Mouse (Mus musculus): Measurements from ENCODE around the gene Bmi1.

Bmi1 gene

DNA sequence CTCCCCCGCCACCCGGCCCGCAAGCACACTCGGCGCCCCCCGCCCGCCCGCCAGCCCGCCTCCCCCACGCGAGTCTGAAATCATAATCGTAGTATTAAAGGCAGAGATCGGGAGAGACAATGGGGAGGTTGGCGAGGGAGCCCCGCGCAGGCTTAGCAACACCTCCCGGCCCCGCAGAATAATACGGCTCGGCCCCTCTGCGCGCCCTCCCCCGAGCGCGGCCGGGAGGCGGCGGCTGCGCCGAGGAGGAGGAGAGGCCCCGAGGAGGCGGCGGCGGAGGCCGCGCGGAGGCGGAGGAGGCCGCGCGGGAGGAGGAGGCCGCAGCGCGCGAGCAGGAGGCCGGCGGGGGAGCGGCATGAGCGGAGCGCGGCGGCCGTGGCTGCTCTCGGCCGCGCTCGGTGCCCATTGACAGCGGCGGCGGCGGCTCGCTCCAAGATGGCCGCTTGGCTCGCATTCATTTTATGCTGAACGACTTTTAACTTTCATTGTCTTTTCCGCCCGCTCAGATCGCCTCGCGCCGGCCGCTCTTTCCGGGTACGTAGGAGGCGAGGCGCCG is at the start of gene Bmi1:
TSS of gene Bmi1 (plus strand) at position 83 of the 556 bp plus-strand sequence.
- no peak for DNase-seq (ENCODE audit: extremely low spot score, low spot score)

- DNase-seq (ENCODE audit: extremely low spot score, low spot score) = no peak
Observed at GRCm38 (mm10) chr2:18630547-18630946, 46.3 kb upstream of the Bmi1 start.

- no peak for DNase-seq (ENCODE audit: extremely low spot score, low spot score)
Observed at GRCm38 (mm10) chr2:18635052-18635451, 41.8 kb upstream of the Bmi1 start.

DNA sequence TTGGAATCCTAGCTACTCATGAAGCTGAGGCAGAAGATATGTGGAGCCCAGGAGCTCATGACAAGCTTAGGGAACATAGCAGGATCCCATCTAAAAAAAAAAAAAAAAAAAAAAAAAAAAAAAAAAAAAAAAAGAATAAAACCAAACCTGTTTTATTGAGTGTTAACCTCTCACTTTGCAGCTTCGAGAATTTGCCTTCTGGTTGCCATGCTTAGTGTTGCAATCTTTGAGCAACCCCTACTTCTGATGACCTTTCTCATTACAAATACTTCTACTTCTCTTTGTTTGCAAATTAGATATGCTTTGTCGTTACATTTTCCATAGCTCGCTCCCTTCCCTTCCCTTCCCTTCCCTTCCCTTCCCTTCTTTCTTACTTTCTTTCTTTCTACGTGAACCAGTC is 28.3 kb upstream of the Bmi1 start:
- DNase-seq (ENCODE audit: extremely low spot score, low spot score) = no peak

GRCm38 (mm10) chr2:18654821-18655220 is 22.0 kb upstream of the Bmi1 start:
- no peak for DNase-seq (ENCODE audit: extremely low spot score, low spot score)

GRCm38 (mm10) chr2:18664003-18664402 is 12.8 kb upstream of the Bmi1 start:
- no peak for DNase-seq (ENCODE audit: extremely low spot score, low spot score)

GRCm38 (mm10) chr2:18671041-18671440 is 5.8 kb upstream of the Bmi1 start:
- peak; percentile 18 for DNase-seq (ENCODE audit: extremely low spot score, low spot score)

GRCm38 (mm10) chr2:18672133-18672765 is 4.6 kb upstream of the Bmi1 start, which contains the start of gene Commd3:
Gene Commd3 (plus strand): TSS chr2:18672384.
- peak; percentile 97 for DNase-seq (ENCODE audit: extremely low spot score, low spot score)

DNA sequence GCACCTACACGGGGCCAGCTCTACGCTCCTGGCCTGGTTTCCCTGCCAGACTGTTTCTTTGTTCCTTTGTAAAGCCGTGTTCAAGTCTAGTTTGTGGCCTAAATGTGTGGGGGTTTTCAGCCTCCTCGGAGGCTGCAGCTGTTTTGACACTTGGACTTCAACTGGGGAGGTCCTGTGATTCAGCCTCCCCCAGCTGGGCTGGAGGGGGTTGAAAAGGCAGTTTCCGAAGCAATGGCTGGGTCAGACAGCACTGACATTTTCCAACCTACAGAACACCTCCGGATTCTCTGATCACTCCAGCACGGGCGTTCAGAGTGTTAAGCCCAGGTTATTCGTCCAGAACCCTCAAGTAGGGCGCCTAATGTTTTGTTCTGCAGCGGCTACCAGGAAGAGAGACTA is 4.1 kb upstream of the Bmi1 start:
- no peak for DNase-seq (ENCODE audit: extremely low spot score, low spot score)

GRCm38 (mm10) chr2:18673766-18674165 is 3.1 kb upstream of the Bmi1 start:
- DNase-seq (ENCODE audit: extremely low spot score, low spot score) = no peak

GRCm38 (mm10) chr2:18674193-18674902 is 2.5 kb upstream of the Bmi1 start:
- no peak for DNase-seq (ENCODE audit: extremely low spot score, low spot score)

DNA sequence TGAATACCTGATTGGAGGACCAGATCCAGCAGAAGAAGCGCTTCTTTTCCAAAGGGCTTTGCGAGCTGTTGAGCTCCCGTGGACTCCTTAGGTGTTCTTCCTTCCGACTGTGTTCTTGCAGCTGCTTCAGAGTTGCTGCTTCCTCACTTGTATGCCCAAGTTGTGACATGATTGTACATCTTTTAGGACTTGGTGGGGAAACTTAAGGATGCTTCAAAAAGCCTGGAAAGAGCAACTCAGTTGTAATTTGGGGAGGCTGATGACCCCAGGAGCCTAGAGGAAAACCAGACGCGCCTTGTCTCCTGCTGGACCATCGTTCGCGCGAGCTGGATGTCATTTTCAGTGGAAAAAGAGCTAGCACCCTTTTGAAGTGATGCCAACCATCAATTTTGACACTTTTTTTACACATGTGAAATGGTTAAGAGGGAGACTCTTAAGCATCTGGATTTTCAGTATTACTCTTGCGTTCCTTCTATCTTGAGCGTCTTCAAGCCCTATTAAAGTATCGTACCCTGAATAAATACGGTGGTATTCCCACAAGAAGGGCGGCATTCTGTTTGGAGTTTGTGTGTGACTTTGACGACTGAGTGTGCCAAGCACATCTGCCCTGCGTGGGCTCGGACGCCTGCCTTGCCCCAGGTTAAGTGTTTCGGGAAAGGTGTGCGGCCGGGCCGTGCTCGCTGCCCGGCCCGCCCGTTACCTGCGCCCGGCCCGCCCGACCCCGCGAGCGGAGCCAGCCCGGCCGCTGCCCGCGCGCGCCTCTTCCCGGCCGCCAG is 949 bp upstream of the Bmi1 start:
- DNase-seq (ENCODE audit: extremely low spot score, low spot score) = peak; percentile 52

GRCm38 (mm10) chr2:18676457-18676935 is 322 bp upstream of the Bmi1 start:
- DNase-seq (ENCODE audit: extremely low spot score, low spot score) = peak; percentile 95

DNA sequence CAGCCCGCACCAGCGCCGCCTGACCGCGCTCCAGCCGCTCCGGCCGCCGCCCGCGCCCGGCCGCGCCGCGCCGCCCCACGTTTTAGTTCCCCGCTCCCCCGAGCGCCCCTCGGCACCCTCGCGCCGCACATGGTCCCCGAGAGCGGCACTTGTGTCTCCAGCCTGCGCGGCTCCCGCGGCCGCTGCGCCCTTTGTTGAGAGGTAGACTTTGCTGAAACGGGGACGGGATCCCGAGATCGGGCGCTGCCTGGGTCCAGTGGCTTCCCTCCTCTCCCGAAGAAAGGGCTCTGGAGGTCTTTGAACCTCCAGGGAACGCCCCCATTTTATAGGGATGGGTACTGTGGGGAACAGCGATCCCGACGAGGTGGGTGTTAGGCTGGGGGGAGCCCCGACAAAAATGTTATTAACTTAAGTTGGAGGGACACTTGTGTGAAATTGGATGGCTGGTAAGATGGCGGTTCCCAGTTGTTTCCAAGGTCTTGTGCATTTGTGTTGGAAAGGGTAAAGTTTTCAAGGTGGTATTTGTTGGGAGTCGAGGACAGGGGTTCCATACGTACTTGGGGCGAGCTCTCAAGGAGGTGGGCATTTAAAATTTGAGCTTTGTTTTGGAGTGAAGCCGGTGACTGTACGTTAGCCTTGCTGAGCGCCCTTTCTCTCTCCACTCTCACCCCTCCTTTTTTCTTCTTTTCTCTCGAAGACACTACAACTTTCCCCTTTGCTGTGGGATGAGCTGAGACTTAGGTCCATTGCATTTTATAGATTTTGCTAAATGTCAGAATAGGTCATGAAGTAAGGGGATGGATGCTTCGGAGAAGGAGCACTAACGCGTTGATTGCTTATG is 1.0 kb downstream of the Bmi1 start:
- peak; percentile 85 for DNase-seq (ENCODE audit: extremely low spot score, low spot score)

GRCm38 (mm10) chr2:18679701-18680100 is 2.9 kb downstream of the Bmi1 start:
- DNase-seq (ENCODE audit: extremely low spot score, low spot score) = no peak

GRCm38 (mm10) chr2:18680501-18680900 is 3.7 kb downstream of the Bmi1 start:
- DNase-seq (ENCODE audit: extremely low spot score, low spot score) = no peak

DNA sequence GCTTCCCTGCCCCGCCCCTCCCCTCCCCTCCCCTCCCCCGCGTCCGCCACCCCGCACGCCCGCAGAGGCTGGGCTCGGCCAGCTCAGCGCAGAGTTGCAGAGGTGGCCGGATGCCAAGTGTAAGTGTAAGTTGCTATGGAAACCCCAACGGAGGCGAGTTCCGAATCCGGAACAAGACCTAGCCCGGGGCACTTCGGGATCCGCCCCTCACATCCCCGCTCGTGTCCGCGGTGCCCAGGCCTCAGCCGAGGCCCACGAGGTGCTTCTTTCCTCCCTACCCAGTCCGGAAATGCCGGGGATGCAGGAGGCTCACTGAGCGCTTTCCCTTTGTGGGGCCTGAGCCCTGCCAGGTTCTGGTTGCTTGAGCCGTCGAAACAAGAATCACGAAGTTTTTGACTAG is 4.1 kb downstream of the Bmi1 start:
- DNase-seq (ENCODE audit: extremely low spot score, low spot score) = peak; percentile 67

DNA sequence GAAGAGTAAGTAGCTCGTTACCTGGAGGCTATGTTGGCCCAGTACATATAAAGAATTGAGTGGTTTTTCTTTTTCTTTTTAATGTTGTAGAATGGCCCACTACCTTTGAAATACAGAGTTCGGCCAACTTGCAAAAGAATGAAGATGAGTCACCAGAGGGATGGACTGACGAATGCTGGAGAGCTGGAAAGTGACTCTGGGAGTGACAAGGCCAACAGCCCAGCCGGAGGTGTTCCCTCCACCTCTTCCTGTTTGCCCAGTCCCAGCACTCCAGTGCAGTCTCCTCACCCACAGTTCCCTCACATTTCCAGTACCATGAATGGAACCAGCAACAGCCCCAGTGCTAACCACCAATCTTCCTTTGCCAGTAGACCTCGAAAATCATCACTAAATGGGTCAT is 7.2 kb downstream of the Bmi1 start:
- no peak for DNase-seq (ENCODE audit: extremely low spot score, low spot score)

- DNase-seq (ENCODE audit: extremely low spot score, low spot score) = no peak
Observed at GRCm38 (mm10) chr2:18686386-18686785, 9.6 kb downstream of the Bmi1 start.

DNA sequence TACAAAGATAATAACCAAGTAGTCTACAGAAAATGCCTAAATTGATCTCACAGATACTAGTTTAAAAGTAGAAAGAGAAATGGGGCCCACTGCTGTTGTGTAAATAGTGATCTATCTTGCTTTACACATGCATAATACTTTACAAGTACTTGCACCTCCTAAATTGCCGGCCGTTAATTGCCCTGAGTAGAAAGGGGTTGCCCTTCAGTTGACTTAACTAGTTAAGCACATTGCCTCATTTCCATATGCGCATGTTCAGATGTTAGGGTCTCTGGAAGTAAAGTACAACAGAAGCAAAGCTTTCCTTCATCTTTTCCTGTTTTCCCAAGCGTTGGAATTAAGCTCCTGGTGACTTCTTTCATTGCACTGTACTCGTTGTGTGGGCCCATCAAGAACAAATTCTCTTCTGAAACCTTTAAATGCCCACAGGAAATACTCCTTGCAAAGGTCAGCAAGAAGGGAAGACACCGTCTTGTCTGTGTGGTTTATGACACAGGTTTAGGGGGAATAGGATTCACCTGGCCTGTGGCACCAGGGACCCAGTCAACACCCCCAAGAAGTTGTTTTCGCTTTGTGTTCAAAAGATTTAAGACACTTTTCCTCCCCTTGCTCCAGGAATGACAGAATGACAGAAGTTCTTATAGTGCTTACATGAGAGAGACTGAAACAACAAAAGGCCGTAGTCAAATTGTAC is 10.2 kb downstream of the Bmi1 start:
- DNase-seq (ENCODE audit: extremely low spot score, low spot score) = peak; percentile 38

All from neural tube, embryonic 10.5 days (tissue).